ENCODE assay signal across 16 mouse cellular contexts in genomic region chr2:103282184-103282750, GRCm38 (mm10). TPM values are rescaled to one million over a fixed set of nuclear protein-coding genes. Genes with fewer than 3 reads are reported as not detected.
DNase-seq lines count a peak whose midpoint lies in the region; ATAC-seq and TF ChIP-seq lines count a peak whose summit lies in the region.
"Had no signal": no experiment of that assay in that cellular context is flagged by ENCODE, and none has a peak within 500 bp of the region (broad histone marks: within the 10 kb centered on the region; RNA-seq: fewer than 3 reads in every experiment).

No protein-coding gene starts in this region.

- DNase-seq in lung, adult 2 months = no peak
- DNase-seq in heart, adult 2 months = peak; percentile 23 to 39
- no peak for DNase-seq in liver
- no peak for DNase-seq in urinary bladder, postnatal 36 days (ENCODE audit: low spot score in 2 of 2)
- DNase-seq: cerebellum, adult 18-20 months; gastrocnemius, postnatal 10 days; kidney, adult 8-10 months had no signal

- H3K27me3 ChIP-seq in lung, embryonic 15.5 days = no peaks in the 10 kb centered on the region
- no peaks in the 10 kb centered on the region for H3K27me3 ChIP-seq in heart, adult 2 months (ENCODE audit: control insufficient read depth, insufficient read depth, low read length)
- H3K27me3 ChIP-seq in heart, embryonic 15.5 days = no peaks in the 10 kb centered on the region
- H3K27me3 ChIP-seq in stomach, embryonic 16.5 days (ENCODE audit: control insufficient read depth, insufficient read depth, low read length) = no peaks in the 10 kb centered on the region
- H3K27me3 ChIP-seq: midbrain, embryonic 12.5 days had no signal

- TF ChIP-seq POLR2A in lung, adult 2 months (IDR thresholded peaks at IDR 0.05; ENCODE audit: borderline replicate concordance, extremely low read depth, low read depth, low read length) = no peak
- TF ChIP-seq POLR2A in heart, adult 2 months (IDR thresholded peaks at IDR 0.05; ENCODE audit: insufficient read depth, low read depth, low read length) = no peak

- WGBS in lung, embryonic 15.5 days = 28% methylated on average over 8 of the region's 8 CpGs
- 16% methylated on average over 8 of the region's 8 CpGs for WGBS in lung, adult 2 months
- 13% methylated on average over 8 of the region's 8 CpGs for WGBS in heart, adult 2 months
- 20% methylated on average over 8 of the region's 8 CpGs for WGBS in heart, embryonic 15.5 days
- WGBS in stomach, embryonic 16.5 days = 51% methylated on average over 8 of the region's 8 CpGs

- no peaks in the 10 kb centered on the region for H3K79me2 ChIP-seq in heart, adult 2 months (replicated peaks; ENCODE audit: control insufficient read depth, insufficient read depth, low read length)

- intact Hi-C loops in heart, adult 2 months (cut with DNase I) = no loop called here

- 0 out of 2 replicates have a peak, but pooled peaks have one; percentile 41 for TF ChIP-seq EP300 in heart, adult 2 months (IDR thresholded peaks at IDR 0.05; ENCODE audit: insufficient read depth, low read depth, low read length)

- peak overlapping the region; percentile 41 for H3K27ac ChIP-seq in lung, embryonic 15.5 days
- H3K27ac ChIP-seq in heart, adult 2 months = no peak overlapping the region
- no peak overlapping the region for H3K27ac ChIP-seq in heart, embryonic 15.5 days
- no peak overlapping the region for H3K27ac ChIP-seq in stomach, embryonic 16.5 days (ENCODE audit: low read length)
- H3K27ac ChIP-seq: hindbrain, embryonic 13.5 days; liver, embryonic 15.5 days; midbrain, embryonic 12.5 days had no signal

- no peak for TF ChIP-seq CTCF in lung, adult 2 months (IDR thresholded peaks at IDR 0.05; ENCODE audit: insufficient read depth, low read length)
- TF ChIP-seq CTCF in heart, adult 2 months (IDR thresholded peaks at IDR 0.05) = no peak

- ATAC-seq in lung, embryonic 15.5 days (ENCODE audit: borderline replicate concordance, extremely low read depth, low FRiP score, low TSS enrichment) = no peak
- peak; percentile 69 for ATAC-seq in heart, embryonic 15.5 days (replicated peaks; ENCODE audit: insufficient number of reproducible peaks, insufficient read depth, low FRiP score, low read depth)
- ATAC-seq in stomach, embryonic 16.5 days (ENCODE audit: insufficient read depth, low FRiP score) = no peak
- ATAC-seq: forebrain, embryonic 16.5 days had no signal

- no peak overlapping the region for H3K4me2 ChIP-seq in lung, embryonic 15.5 days
- 0 out of 2 replicates have a peak overlapping the region, but pooled peaks have one; percentile 23 for H3K4me2 ChIP-seq in heart, embryonic 15.5 days
- no peak overlapping the region for H3K4me2 ChIP-seq in stomach, embryonic 16.5 days (ENCODE audit: low read depth, low read length)
- H3K4me2 ChIP-seq: hindbrain, embryonic 13.5 days; liver, embryonic 15.5 days; midbrain, embryonic 12.5 days had no signal

- no peak overlapping the region for H3K9ac ChIP-seq in lung, embryonic 15.5 days
- H3K9ac ChIP-seq in heart, adult 2 months (ENCODE audit: low read depth, low read length) = no peak overlapping the region
- no peak overlapping the region for H3K9ac ChIP-seq in heart, embryonic 15.5 days
- H3K9ac ChIP-seq in stomach, embryonic 16.5 days (ENCODE audit: low read length) = 0 out of 2 replicates have a peak overlapping the region, but pooled peaks have one; percentile 44
- H3K9ac ChIP-seq: hindbrain, embryonic 13.5 days; liver, embryonic 15.5 days; midbrain, embryonic 12.5 days had no signal

- no peaks in the 10 kb centered on the region for H3K36me3 ChIP-seq in lung, embryonic 15.5 days
- H3K36me3 ChIP-seq in heart, adult 2 months (ENCODE audit: control insufficient read depth, insufficient read depth, low read length) = no peaks in the 10 kb centered on the region
- H3K36me3 ChIP-seq in heart, embryonic 15.5 days = no peaks in the 10 kb centered on the region
- H3K36me3 ChIP-seq in stomach, embryonic 16.5 days (ENCODE audit: control insufficient read depth, insufficient read depth, low read length) = no peaks in the 10 kb centered on the region
- H3K36me3 ChIP-seq: hindbrain, embryonic 13.5 days; liver, embryonic 15.5 days; midbrain, embryonic 12.5 days had no signal

- H3K9me3 ChIP-seq in lung, embryonic 15.5 days = no peaks in the 10 kb centered on the region
- no peaks in the 10 kb centered on the region for H3K9me3 ChIP-seq in heart, embryonic 15.5 days (replicated peaks)
- H3K9me3 ChIP-seq in stomach, embryonic 16.5 days (replicated peaks; ENCODE audit: control insufficient read depth, low read length) = no peaks in the 10 kb centered on the region
- H3K9me3 ChIP-seq: hindbrain, embryonic 13.5 days; liver, embryonic 15.5 days; midbrain, embryonic 12.5 days had no signal

- peaks cover 32% of the 10 kb centered on the region for H3K4me1 ChIP-seq in lung, embryonic 15.5 days
- peaks cover 9% of the 10 kb centered on the region for H3K4me1 ChIP-seq in lung, adult 2 months (ENCODE audit: control insufficient read depth, insufficient read depth, low read length)
- H3K4me1 ChIP-seq in heart, adult 2 months (ENCODE audit: control insufficient read depth, insufficient read depth, low read length) = peaks cover 3% of the 10 kb centered on the region; the same call in 1 of the 2 replicates
- peaks cover 12% of the 10 kb centered on the region for H3K4me1 ChIP-seq in heart, embryonic 15.5 days (replicated peaks)
- H3K4me1 ChIP-seq in stomach, embryonic 16.5 days (ENCODE audit: control insufficient read depth, insufficient read depth, low read length) = peaks cover 31% of the 10 kb centered on the region
- H3K4me1 ChIP-seq: hindbrain, embryonic 13.5 days; midbrain, embryonic 12.5 days had no signal

- no peak overlapping the region for H3K4me3 ChIP-seq in lung, embryonic 15.5 days
- no peak overlapping the region for H3K4me3 ChIP-seq in lung, adult 2 months (replicated peaks; ENCODE audit: extremely low read depth, low read depth, low read length)
- no peak overlapping the region for H3K4me3 ChIP-seq in heart, adult 2 months
- H3K4me3 ChIP-seq in heart, embryonic 15.5 days = no peak overlapping the region
- no peak overlapping the region for H3K4me3 ChIP-seq in stomach, embryonic 16.5 days (replicated peaks; ENCODE audit: low read length)
- H3K4me3 ChIP-seq: hindbrain, embryonic 13.5 days; liver, embryonic 15.5 days; midbrain, embryonic 12.5 days had no signal

RNA-seq across cellular contexts. Expression of gene Ehf, which starts 20.8 kb away (rescaled TPM):
- polyA plus RNA-seq in lung, embryonic 15.5 days (2015; fragmentation: Nextera tagmentation; extraction: Ambion mirVana) = 4.5 and 5.0 TPM in 2 replicates
- 23.1 and 38.4 TPM in 2 replicates for polyA plus RNA-seq in lung, adult 2 months (2012; rRNA removed)
- not detected for total RNA-seq in heart, adult 2 months (2021)
- 2.0 TPM in 1 of 2 replicates, not detected in the other for polyA plus RNA-seq in heart, adult 2 months (2012; rRNA removed)
- polyA plus RNA-seq in heart, embryonic 15.5 days (2015; fragmentation: Nextera tagmentation; extraction: Ambion mirVana) = 0.33 and 1.7 TPM in 2 replicates
- polyA plus RNA-seq in stomach, embryonic 16.5 days (2015; fragmentation: Nextera tagmentation; extraction: Ambion mirVana) = 39.1 and 52.8 TPM in 2 replicates
- total RNA-seq: gastrocnemius, postnatal 10 days; layer of hippocampus, postnatal 10 days had no signal
- polyA plus RNA-seq: limb, embryonic 11.5 days; midbrain, embryonic 12.5 days had no signal

Comparison
In these comparisons a context has a peak if more than half of its experiments do, and no peak if none do; other contexts are left out.
1. DNase-seq: peak in heart, adult 2 months (2 of 2); none in lung, adult 2 months (single experiment), liver (single experiment) and urinary bladder, postnatal 36 days (0 of 2).